Mouse (Mus musculus) adipocyte (in vitro differentiated cells): ENCODE data around the gene Strada.
"Not testable (repeated sequence)": the region's sequence is repeated elsewhere in the genome, so short reads cannot be mapped to it uniquely, and the experiment has no call there.

Source experiments
- DNase-seq: peaks from one replicate; pipeline ENCODE4 v3.0.0-alpha.2; 2016; ENCODE audit warnings: low spot score

Gene Strada

DNA sequence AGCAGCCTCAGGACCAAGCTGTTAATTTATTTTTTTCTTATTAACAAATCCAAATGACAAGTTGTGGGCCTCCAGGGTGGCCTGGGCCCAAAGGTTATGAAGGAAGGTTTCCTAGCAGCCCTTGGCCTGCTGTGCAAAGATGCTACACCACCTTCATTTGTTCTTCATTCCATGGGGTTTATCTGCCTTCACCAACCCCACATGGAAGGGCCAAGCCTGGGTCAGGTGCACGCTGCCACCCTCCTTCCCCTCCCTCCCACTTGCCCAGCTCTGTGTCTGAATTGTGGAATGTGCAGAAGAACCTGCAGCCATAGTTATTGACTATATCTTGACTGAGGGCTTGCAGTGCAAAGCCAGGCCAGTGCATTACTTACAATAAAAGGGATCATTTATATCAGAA lies 45.7 kb downstream of the Strada start:
- DNase-seq, result no peak

DNA sequence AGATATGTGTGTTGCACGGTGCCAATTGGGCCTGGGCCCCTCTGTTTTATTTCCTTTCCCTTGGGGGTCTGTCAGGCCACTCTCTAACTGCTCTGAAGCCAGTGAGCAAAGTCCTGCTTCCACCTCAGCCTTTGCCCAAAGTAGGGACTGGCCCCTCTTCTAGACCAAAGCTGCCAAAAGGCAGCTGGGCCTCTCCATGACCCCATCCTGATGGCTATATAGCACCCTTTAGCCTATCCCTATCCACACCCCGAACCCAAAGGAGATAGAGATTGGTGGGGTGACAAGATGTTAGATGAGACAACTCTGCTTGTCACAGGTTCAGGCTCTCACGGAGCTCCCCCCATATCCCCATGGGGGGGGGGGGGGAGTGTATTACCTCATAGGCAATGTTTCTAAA lies 46.2 kb downstream of the Strada start:
- no peak for DNase-seq

GRCm38 (mm10) chr11:106154770-106155169 lies 47.2 kb downstream of the Strada start:
- DNase-seq, result no peak

DNA sequence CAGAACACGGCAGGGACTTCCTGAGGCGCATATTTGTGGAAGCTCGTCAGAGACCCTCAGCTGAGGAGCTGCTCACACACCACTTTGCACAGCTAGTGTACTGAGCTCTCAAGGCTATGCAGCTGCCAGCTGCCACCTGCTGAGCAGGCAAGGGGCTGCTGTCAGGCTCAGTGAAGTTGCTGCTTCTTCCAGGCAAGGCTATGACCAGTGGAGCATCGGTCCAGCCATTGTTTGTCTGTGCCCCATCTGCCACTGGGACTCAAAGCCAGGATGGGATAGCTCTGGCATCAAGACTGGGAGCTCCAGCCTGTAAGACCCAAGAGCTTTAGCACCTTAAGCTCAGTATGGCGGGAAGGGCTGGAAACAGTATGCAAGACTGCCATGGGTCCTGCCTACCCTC lies 47.9 kb downstream of the Strada start:
- no peak for DNase-seq

DNA sequence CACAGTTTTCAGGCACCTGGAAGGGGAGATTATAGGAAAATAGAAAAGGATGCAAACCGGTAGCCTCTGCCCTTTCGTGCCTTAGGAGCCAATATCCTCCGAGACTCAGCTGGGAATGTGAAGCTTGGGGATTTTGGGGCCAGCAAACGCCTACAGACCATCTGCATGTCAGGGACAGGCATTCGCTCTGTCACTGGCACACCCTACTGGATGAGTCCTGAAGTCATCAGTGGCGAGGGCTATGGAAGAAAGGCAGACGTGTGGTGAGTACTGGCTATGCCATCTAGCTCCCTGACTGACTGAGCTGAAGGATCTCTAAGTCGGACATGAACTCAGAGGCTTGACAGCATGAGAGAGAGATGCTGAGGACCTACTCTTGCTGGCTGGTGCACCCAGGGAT lies 49.8 kb downstream of the Strada start:
- DNase-seq, result no peak

DNA sequence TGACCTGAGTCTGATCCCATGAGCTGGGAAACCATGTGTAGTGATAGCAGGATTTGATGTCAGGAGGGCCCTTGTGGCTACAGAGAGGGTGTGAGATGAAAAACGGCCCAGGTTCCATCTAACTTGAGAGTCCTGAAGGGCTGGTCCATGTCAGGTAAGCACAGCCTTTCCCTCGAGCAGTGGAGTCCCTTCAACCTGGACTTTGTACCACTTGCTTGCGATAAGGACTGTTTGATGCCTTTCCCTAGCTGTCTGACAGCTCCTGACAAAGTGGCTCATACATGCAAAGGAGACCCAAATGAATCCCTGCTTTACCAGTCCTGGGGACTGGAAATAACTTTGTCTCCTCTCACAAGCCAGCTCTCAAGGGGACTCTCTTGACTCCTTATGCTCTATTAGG lies 50.7 kb downstream of the Strada start:
- no peak for DNase-seq

DNA sequence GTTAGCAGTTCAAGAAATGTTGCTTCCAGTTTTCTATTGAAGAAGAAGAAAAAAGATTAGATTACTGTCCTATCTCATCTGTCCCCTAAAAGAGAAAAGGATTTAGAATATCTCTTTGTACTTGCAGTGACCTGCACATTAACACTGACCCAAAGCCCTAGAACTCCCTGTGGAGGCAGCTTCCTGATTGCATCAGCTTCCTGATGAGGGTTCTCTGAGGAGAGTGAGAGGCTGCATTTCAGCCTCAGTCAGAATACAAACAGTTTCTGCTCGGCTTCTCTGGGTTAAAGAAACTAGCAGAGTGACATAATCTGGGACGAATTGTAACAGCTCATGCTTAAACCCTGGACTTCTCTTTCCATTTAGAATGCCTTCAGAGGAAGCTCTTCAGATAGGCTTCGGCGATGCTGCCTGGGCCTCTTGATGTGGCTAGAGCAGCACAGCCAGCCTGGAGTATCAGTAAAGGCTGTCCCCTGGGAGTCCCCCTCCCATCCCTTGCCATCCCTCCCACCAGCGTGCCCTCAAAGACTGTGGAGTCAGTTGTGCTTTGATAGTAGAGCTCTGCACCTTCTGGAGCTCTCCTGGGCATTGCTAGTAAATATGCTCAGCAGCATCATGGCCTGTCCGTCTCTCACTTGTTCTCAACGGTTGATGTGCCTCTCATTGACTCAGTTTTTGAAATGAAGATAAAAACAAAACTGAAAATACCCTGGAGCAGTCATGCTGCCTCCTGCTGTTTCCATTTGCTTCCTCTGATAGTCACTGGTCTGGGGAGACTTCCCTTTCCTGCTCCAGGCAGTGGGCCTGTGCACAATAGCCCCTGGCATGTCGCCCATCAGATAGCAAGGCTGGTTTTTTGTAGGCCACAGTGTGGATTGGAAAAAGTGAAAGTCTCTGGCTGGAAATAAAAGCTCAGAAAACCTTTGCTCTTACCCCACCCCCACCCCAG lies 67.1 kb downstream of the Strada start:
- peak; percentile 97 for DNase-seq

DNA sequence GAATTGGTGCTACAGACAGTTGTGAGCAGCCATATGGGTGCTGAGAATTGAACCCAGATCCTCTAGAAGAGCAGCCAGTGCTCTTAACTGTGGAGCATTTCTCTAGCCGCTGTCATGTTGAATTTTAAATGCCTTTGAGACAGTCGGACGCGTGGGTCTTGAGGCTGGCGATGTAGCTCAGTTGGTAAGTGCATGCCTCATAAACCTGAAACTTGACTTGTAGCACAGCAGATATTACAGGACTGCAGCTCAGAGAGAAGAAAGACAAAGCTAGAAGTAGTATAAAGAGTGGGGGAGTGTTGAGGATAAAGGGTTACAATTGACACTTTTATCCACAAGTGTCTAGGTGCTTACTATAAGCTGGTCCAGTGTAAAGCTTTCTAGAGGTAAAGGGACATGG lies 69.5 kb downstream of the Strada start:
- no peak for DNase-seq

- DNase-seq, result no peak
Observed at GRCm38 (mm10) chr11:106129477-106129876, 72.5 kb downstream of the Strada start.

- not testable (repeated sequence) for DNase-seq
Observed at GRCm38 (mm10) chr11:106126727-106127373, 75.1 kb downstream of the Strada start.

DNA sequence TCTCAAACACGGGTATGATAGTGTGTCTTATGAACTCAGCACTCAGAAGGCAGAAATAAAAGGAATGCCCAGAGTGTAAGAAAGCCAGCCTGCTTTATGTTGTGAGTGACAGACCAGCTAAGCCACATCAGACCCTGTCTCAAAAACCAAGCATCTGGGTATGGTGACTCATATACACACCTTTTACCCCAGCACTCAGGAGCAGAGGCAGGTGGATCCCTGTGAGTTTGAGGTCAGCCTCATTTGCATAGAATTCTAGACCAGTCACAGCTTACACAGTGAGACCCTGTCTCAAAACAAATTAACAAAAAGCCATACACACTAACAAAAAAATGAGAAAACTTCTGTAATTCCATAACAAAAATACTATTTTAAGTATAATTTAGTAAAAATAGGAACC lies 76.1 kb downstream of the Strada start:
- no peak for DNase-seq

DNA sequence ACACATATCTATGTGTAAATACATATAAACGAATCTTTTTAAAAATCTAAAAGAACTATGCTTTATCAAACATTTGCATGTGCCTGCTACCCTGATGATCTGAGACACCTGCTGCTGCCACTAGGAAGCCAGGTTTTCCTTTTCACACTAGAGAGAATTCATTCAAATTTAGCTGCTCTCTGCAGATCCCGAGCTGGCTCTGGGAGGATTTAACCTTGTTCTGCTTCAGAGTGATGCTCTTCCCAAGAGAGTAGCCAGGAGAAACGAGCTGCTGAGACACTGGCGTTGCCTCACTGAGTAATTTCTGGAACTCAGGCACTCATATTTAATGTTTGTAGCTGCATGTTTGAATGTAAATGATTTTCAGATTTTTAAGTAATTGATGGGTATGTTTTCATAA lies 77.2 kb downstream of the Strada start:
- DNase-seq, result no peak

DNA sequence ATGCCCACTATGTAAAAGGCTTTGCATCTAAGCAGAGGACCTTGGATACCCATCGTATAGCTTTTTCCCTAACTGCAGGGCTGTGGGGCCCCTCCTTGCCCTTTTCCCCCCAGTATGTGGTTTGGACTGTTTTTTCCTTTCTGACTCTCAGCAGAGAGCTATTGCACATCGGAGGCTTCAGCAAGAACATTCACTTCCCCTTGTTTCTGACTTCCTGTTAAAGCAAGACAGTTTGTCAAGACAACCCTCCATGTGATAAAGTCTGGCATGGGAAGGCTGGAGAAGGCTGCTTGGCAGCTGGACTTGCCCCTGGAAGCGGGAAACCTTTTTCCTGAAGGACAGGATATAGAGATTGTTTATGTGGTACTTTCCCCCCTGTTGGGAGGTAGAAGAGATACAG lies 79.2 kb downstream of the Strada start:
- DNase-seq, result peak; percentile 45

DNA sequence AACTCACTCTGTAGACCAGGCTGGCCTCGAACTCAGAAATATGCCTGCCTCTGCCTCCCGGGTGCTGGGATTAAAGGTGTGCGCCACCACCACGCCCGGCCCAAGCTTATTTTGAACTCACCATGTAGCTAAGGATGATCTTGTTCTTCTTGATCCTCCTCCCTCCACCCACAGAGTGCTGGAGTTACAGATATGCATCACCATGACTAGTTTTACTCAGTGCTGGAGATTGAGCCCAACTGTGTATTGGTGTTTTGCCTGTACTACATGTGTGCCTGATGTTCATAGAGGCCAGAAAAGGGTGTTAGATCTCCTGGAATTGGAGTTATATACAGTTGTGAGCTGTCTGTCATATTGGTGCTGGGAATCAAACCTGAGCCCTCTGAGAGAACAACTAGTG lies 79.7 kb downstream of the Strada start:
- DNase-seq, result no peak
